Mouse (Mus musculus) cerebellum, adult 9-11 months (tissue): ENCODE measurements around the gene Cxcr4.

Source experiments
- DNase-seq: peaks from one replicate; pipeline ENCODE4 v3.0.0; 2022

Gene Cxcr4

DNA sequence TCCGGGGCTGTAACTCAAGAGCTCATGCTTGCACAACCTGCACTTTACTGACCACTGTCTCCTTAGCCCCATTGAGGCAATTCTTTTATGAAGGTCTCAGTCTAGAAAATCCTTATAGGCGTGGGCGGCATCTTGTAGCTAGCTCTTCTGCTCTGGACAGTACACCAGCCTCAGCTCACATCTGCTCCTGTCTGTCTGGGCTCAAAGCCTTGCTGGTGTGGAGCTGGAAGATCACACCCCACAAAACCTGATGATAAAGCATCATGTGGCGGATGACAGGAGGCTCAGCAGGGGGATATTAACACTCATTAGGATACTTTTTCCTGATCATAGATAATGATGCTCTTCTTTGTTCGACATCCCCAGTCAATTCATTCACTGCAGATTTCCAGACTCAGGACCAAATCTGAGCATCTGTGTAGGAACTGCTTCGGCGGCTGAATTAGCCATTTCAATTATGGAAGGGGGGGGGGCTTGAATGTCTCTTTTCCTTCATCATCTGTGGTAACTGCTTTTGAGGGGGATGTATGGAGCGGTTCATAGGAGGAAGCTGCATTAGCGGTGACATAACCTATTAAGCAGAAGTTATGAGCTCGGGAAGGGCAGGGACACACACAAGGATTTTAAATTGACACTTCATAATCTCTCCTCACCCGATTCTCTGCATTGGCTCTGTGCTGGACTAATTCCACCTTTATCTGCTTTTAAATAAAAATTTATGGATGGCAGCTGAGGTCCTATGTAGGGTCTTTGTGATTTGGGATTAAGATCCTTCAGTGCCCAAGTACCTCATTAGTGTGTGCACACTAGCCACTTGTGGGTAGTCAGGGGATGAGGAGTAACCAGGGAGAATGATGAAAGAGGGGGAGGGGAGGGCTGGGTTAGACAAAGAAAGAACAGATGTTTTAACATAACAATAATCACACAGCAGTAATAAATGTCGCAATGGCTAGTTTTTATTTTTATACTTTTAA, 24.6 kb downstream of the Cxcr4 start:
- DNase-seq: no peak

DNA sequence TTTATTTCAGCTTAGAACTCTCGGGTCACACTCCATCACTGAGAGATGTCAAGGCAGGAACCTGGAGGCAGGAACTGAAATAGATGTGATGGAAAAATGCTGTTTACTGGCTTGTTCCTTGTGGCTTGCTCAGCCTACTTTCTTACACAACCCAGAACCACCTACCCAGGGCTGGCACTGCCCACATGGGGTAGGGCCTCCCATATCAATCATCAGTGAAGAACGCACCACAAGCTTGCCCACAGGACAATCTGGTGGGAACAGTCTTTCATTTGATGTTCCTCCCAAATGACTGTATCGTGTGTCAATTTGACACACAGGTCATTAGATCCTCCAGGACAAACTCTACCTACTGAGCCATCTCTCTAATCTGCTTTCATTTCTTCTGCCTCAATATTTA, 28.2 kb downstream of the Cxcr4 start:
- DNase-seq: no peak

DNA sequence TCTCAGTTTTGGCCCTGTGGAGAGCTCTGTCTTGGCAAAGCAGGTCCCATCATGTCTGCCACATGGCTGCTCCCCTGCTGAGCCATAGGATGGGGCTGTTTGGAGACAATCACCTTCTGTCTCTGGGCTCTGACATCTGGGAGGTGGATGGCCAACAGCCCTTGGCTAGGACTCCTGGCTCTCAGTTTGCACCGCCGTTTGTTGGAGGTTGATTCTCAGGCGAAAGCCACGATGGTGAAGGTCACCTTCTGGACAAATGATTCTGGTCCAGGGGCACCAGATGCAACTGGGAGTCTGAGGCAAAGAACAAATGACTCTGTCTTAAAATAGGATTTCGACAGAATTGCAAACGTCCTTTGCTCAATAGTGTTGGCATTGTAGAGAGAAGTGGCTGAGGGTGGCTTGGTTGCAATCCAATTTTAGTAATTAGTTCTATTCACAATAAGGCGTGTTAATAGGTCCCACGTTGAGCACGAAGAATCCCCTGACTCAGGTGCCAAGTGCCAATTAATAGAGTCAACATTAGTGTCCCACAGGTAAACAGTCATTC, 30.7 kb downstream of the Cxcr4 start:
- peak; percentile 20 for DNase-seq

DNA sequence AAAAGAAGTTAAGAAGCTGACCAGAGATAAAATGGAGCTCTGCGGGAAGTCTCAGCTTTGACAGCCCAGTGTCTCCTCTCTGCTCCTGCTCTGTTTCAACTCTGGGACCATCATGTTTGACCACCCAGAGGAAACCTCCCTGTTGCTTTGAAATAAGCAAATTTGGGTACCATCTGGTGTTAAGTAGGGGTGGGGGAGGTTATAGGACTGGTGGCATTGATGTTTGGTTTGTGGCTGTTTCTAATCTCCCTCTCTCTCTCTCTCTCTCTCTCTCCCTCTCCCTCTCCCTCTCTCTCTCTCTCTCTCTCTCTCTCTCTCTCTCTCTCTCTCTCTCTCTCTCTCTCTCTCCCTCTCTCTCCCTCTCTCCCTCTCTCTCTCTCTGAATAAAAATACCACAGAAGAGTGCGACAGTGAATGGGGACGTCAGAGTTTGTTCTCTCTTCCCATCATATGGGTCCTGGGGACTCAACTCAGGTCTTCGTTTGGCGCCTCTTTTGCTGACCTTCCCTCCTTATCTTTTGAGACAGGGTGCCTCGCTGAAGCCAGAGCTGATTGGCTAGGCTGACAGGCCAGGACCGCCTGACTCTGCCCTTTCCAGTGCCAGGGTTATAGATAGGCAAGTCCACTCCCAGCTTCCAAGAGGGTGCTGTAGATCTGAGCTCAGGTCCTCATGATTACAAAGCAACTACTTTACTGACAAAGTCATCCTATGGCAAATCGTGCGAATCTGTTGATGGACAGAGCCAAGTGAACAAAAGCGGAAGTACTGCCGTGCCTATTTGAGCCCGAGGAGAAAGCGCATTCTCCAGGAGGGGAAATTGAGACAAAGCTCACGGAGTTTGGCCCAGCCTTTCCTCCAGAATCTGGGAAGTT, 31.4 kb downstream of the Cxcr4 start:
- DNase-seq: no peak

DNA sequence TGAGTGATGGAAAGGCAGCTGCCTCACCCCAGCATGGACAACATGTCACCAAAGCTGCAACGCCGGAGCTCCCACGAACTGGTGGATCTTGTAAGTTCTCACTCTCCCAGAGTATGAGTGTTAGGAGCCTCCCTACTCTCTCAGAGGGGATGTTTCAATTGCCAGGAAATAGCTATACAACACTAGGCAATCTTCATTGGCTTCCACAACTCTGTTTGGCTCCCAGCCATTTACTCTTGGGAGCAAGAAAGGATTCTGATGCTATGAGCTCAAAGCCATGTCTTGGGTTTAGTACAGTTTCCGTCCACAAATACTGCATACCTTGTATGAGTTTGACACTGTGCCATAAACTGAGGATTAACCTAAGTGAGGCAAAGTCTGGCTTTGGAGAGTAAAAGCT, 34.1 kb downstream of the Cxcr4 start:
- DNase-seq: no peak

DNA sequence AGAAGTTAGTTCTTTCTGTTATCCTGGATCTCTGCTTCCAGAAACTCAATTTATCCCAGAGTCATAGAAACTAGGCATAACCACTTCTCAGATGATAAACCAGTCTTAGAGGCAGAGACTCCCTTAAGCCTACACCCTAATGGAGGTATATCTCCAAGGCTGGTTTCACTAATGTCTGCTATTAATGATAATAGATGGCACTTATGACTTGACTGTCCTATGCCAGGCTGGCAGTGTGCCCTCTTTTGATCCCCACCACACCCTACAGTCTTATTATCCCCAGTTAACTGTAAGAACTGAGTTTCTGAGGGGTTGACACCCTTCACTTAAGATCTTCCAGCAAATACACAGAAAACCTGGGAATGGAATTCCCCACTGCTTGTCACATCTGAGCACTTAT, 39.5 kb downstream of the Cxcr4 start:
- no peak for DNase-seq

DNA sequence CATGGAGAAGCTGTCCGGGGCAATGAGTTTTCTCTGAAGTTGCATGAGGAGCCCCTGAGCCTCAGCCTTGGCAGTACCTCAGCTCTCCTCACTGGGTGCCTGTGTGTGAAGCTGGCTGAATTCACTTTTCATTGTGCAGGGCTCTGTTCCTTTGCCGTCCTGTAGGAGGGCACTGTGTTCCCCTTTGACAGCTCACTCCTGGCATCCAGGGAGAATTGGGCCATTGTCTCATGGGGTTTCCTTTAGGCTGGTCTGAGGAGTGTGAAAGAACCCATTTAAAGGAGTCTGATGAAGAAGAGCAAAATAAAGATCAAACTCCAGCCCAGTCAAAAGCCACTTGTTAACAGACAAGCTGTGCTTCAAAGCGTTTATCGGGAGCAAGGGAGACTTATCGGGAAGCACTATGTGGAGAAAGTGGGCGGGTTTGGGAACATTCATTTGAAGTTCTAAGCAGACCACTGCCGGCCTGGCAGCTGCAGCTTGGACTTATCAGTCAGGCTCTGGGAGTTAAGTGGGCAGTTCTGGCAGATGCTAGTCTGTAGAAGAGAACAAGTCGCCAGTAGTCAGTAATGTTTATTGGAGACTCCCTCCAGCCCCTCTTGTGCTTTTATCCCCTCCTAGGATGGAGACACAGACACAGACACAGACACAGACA, 40.2 kb downstream of the Cxcr4 start:
- no peak for DNase-seq

DNA sequence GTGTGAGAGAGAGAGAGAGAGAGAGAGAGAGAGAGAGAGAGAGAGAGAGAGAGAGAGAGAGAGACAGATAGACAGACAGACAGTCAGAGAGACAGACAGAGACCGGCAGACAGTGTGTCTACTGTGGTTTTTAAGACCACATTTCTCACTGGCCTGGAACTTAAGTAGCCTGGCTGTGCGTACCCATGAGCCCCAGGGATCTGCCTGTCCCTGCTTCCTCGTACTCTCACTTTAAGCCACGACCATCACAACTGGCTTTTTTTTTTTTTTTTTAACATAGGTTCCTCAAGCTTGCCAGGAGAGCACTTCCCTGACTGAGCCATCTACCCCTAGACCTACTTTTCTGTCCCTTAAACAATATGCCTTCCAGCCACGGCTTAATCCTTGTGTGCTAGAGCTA, 42.7 kb downstream of the Cxcr4 start:
- DNase-seq: no peak

DNA sequence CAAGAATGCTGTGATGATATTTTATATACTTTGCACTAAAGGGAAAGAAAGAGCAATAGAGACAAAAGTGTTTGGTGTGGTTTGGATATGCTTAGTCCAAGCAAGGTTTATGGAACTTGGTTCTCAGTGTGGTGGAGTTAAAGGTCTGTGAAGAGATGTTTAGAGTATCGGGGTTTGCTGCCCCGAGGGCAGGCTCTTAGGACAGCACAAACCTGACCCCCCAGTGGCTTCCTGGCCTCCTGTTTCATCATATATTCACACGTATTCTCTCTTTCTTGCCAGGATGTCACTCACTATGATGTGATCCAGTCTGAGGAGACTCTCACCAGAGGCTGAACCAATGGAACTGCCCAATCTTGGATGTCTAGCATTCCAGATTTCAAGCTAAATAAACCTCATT, 43.1 kb downstream of the Cxcr4 start:
- no peak for DNase-seq

DNA sequence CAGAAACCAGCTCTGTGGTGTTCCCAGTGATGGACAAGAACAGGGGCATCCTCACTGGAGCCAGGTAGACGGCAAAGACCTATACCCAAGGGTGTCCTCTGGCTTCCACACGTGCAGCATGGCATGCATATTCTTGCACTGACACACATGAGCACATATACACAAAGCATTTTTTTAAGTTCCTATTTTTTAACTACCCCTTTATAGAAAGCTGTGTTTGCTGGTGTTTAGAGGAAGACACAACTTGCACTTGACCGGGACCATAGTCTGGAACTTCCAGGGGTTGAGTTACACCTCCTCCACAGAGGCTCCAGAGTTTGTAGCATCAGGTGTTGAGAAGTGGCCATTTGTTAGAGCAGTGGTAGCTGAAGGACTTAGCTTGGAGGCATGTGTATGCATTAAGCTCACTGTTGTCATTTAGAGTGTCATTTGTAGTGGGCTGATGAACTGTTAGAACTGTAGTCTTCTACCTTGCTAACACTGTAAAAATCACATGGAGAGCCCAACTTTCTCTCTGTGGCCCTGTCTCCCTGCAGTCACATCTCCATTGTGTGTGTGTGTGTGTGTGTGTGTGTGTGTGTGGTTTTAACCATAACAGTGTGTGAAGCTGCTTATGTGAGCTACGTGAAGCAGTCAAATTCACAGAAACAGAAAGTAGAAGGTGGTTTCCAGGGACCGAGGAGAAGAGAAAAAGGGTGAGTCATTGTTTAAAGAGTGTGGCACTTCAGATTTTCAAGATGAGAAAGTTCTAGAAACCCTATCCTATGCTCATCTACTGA, 43.7 kb downstream of the Cxcr4 start:
- DNase-seq: no peak

DNA sequence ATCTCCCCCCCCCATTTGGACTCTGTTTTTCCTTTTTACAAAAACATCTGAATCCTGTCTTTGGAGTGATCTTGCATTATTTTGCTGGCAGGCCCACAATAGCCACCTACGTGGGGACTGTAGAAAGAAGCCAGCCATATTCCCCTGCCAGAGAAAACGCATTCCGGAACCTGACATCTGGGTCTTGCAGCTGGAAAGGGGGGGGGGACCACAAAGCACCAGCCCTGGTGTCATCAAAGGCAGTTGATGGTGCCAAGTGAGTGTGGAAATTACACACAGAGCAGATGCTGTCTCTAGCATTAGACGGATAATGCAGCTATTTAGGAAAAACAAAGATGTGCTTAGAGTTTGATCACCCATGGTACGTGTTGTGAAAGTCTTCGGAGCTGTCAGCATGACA, 46.4 kb downstream of the Cxcr4 start:
- DNase-seq: no peak

DNA sequence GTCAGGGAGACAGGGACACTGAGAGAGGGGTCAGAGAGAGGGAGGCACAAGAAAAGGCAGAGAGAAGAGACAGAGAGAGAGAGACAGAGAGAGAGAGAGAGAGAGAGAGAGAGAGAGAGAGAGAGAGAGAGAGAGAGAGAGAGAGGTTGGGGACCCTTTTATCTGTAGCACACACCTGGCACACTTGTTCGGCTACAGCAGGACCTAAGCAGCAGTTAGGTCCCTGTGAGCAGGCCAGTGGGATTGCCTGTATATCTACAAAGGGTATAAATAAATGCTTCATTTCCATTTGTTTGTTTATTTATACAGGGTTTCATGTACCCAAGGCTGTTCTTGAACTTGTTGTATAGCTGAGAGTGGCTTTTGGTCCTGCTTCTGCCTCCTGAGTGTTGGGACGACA, 49.0 kb downstream of the Cxcr4 start:
- DNase-seq: no peak

DNA sequence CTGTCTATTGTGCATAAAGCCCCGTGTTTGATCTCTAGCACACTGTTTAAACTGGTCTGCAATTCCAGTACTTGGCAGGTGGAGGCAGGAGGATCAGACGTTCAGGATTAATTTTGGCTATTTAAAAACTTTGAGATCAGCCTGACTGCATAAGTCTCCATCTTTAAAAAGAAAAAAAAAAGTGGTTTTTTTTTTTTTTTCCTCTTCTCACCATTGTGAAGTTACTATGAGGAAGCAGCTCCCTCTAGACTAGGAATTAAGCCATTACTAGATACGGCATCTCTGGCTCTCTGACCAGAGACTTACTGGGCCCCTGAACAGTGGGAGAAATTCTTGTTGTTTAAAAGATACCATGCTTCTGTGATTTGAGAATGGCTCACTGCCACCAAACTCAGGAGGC, 49.5 kb downstream of the Cxcr4 start:
- no peak for DNase-seq

DNA sequence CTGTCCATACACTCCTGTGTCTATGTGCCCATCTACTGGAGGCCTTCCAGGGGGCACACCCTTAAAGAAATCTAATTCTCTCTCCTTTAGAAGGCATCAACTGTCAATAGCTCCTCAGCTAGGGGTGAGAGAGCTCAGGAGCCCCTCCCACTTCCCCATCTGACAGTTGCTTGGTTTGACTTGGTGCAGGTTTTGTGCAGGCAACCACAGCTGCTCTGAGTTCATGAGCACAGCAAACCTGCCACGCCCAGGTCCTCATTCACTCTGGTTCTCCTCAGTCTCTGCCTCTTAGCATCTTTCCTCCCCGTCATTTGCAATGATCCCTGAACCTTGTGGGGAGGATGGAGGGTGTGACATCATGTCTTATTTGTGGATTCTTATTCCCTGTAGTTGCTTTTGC, 51.9 kb downstream of the Cxcr4 start:
- DNase-seq: no peak

DNA sequence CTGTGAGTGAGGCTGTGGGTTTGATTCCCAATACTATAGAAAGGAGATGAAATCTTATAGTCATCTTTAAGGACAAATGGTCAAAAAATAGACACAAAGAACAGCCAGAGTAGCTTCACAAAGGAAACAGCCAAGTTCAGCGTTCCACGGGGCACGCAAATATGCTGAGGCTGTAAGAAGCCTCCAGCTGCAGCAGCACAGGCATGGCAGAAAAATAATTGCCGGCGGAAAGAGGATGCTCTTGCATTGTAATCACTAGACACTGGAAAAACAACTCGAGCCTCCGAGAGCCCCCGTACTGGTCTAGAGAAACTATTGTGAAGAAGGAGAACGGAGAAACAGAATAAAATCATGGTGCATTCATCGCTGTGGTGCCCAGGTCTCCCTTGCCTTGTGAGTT, 52.5 kb downstream of the Cxcr4 start:
- DNase-seq: no peak
